Mouse (Mus musculus) left cerebral cortex, adult 8-10 months (tissue): ENCODE measurements at regions not wholly inside any gene's neighbourhood (a gene's known extent, or its start where the extent isn't known, plus 50 kb on each side); places are given as distances from the start of the nearest gene placed in this dataset.
A peak's percentile ranks its signal among the peaks of the same experiment; 100 is the strongest.

Source experiments
- DNase-seq, 2 experiments: peaks; one replicate each; pipeline ENCODE4 v3.0.0; 2022; ENCODE audit warnings: low spot score in 2 of 2

- no peak for DNase-seq
Measured at GRCm38 (mm10) chr15:56158726-56159125, 1318.7 kb downstream of the Slc22a22 start.

- DNase-seq, result peak in 1 of 2 experiments; percentile 26
Measured at GRCm38 (mm10) chr15:56139451-56139850, 1338.0 kb downstream of the Slc22a22 start.

- no peak for DNase-seq
Measured at GRCm38 (mm10) chr15:56136420-56136970, 1340.9 kb downstream of the Slc22a22 start.

DNA sequence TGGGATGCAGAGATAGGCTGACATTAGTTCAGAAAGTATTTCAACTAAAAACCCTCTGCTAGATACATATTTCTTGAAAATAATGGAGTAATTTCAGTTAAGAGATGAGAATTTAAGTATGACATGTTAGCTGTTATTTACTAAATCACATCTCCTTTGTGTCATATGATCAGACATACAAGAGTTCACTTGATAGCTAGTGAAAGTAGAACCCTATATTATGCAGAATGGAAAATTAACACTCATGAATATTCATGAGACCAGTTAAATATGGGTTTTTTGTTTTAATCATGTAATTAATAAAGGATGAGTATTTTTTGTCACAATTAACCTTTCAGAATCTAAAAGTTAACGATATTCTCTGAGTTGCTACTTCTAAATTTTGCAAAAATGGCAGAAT, 1349.4 kb downstream of the Slc22a22 start:
- no peak for DNase-seq

GRCm38 (mm10) chr15:56119287-56120065, 1357.9 kb downstream of the Slc22a22 start:
- DNase-seq, result no peak

GRCm38 (mm10) chr15:56108313-56108712, 1369.1 kb downstream of the Slc22a22 start:
- DNase-seq, result peak in 1 of 2 experiments; percentile 13

GRCm38 (mm10) chr15:56107719-56108118, 1369.7 kb downstream of the Slc22a22 start:
- DNase-seq, result no peak

- no peak for DNase-seq
Measured at GRCm38 (mm10) chr15:56100133-56100735, 1377.2 kb downstream of the Slc22a22 start.

- DNase-seq, result no peak
Measured at GRCm38 (mm10) chr15:56077838-56078567, 1399.4 kb downstream of the Slc22a22 start.

- no peak for DNase-seq
Measured at GRCm38 (mm10) chr15:56077081-56077480, 1400.3 kb downstream of the Slc22a22 start.

- no peak for DNase-seq
Measured at GRCm38 (mm10) chr15:56076680-56077079, 1400.7 kb downstream of the Slc22a22 start.

DNA sequence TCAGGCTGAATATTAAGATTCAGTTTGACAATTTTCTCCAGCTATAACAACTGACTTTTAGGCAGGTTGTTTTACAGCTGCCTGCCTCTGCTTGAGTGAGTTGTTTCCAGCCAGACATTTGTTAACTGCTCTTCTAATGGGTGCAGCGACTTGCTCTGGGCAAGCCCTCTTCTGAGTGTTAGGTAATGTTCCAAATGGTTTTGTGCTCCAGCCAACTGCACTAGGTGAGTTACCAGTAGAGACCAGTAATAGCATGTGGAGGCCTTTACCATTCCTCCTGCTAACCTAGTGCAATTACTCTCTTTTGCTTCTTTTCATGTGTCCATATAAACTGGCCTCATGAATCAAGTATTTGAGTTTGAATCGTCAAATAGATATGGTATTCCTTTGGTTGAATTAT, 1407.9 kb downstream of the Slc22a22 start:
- DNase-seq, result no peak

DNA sequence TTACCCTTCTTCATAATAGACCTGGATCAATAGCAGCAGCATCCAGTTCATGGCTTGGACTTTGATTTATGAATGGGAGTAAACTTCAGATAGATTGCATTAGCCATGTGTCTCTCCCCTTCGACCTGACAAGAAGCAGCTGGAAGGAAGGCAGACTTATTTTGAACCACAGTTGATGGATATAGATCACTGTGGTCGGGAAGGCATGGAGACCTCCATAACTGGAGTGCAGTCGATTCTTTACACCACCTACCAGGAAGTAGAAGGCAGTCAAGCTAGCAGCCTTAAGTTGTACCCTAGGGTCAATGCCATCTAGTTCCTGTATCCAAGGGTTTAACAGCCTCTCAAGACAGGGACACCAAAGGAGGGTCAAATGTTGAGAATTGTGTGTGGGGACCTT, 1410.2 kb downstream of the Slc22a22 start:
- no peak for DNase-seq

GRCm38 (mm10) chr15:56066540-56066939, 1410.9 kb downstream of the Slc22a22 start:
- DNase-seq, result no peak

DNA sequence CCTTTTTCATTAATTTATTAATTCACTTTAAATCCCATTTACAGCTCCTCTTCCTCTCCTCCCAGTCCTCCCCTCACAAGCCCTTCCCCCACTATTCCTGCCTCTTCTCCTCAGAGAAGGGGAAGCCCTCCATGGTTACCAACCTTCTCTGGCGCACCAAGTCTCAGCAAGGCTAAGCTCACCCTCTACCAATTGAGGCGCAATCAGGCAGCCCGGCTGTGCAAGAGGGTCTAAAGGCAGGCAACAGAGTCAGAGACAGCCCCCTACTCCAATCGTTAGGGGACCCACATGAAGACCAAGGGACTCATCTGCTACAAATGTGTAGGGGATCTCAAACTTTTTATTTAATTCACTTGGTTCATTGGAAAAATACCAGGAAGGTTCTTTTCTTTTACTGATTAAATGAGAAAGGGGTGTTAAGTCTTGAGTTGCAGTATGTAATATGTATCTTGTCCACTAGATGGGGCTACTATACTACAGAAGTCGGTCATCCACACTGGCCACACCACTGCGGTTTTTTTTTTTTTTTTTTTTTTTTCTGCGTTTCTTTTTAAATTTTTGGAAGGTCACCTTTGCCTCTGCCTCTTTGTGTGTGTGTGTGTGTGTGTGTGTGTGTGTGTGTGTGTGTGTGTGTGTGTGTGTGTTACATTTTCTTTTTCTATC, 1411.4 kb downstream of the Slc22a22 start:
- DNase-seq, result no peak

DNA sequence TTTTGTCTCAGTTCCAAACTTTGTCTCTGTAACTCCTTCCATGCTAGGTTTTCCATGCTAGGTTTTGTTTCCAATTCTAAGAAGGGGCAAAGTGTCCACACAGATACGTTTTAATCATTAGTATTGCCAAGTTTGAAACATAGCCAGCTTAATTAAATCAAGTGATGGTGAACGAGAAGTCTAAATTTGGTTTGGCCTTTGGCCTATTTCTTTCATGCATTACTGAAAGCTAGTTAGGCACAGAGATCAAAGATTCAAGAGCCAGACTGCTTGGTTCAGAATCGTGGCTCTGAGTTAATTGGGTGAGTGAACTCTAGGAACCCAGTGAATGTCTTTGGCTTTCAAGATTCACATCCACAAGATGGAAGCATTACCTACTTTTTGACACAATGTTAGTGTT, 1414.8 kb downstream of the Slc22a22 start:
- no peak for DNase-seq

GRCm38 (mm10) chr15:56061326-56061725, 1416.1 kb downstream of the Slc22a22 start:
- no peak for DNase-seq

DNA sequence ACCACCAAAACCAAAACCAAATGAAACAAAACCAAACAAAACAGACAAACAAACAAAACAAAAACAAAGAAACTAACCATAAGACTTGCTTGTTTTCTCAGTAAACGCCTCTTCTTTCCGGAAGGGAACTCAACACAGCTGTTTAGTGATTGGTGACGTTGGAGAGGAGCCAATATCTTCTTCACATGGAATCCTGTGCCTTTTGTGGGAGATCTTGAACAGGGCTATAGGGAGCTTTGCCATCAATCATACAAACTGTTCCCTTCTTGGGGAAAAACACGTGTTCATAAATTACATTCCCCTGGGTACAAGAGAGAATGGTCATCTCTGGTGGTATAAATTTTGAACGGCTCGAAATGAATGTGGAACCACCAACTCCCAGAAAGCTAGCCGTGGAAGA, 1426.7 kb downstream of the Slc22a22 start:
- no peak for DNase-seq

GRCm38 (mm10) chr15:56047832-56048231, 1429.6 kb downstream of the Slc22a22 start:
- no peak for DNase-seq

GRCm38 (mm10) chr15:56046679-56047532, 1430.5 kb downstream of the Slc22a22 start:
- DNase-seq, result peak; percentile 17 to 68
